Mouse (Mus musculus) heart, postnatal 0 days (tissue): ENCODE results near the gene Mdga1. TPM values are rescaled to one million over a fixed set of nuclear protein-coding genes. Genes with fewer than 3 reads are reported as not detected.

ENCODE experiments used
- ATAC-seq: fragments of 200-750 bp; cut with Nextera tagmentation; 2 replicates; pipeline ENCODE4 v1.8.0; 2017; ENCODE audit warnings: low read depth, moderate number of reproducible peaks, moderate library complexity; ENCODE audit not compliant: insufficient read depth
- DNase-seq: peaks from one replicate; pipeline ENCODE4 v3.0.0-alpha.2; 2016; ENCODE audit warnings: low spot score
- H3K27ac ChIP-seq: fragments of 300-500 bp; sonication (generic); 2 replicates; pipeline ENCODE4 v1.5.1; 2014; ENCODE audit warnings: low read depth, mild to moderate bottlenecking
- H3K27me3 ChIP-seq: fragments of 300-500 bp; sonication (generic); 2 replicates; pipeline ENCODE4 v1.6.1; 2014; ENCODE audit warnings: low read length, mixed read lengths; ENCODE audit not compliant: control insufficient read depth, insufficient read depth
- H3K36me3 ChIP-seq: fragments of 300-500 bp; sonication (generic); replicated peaks from 2 replicates; pipeline ENCODE4 v1.6.1; 2014; ENCODE audit warnings: low read length, mixed read lengths; ENCODE audit not compliant: control insufficient read depth, insufficient read depth
- H3K4me1 ChIP-seq: fragments of 300-500 bp; sonication (generic); 2 replicates; pipeline ENCODE4 v1.6.1; 2014; ENCODE audit warnings: antibody characterized with exemption; ENCODE audit not compliant: control insufficient read depth, insufficient read depth
- H3K4me2 ChIP-seq: fragments of 300-500 bp; sonication (generic); 2 replicates; pipeline ENCODE4 v1.6.1; 2014; ENCODE audit warnings: low read depth, mild to moderate bottlenecking, low read length, moderate library complexity
- H3K4me3 ChIP-seq: fragments of 300-500 bp; sonication (generic); 2 replicates; pipeline ENCODE4 v1.5.1; 2014; ENCODE audit warnings: low read depth, low read length
- H3K9ac ChIP-seq: fragments of 300-500 bp; sonication (generic); replicated peaks from 2 replicates; pipeline ENCODE4 v1.6.1; 2014; ENCODE audit warnings: low read depth, low read length, mixed read lengths
- H3K9me3 ChIP-seq: fragments of 300-500 bp; sonication (generic); replicated peaks from 2 replicates; pipeline ENCODE4 v1.6.1; 2016; ENCODE audit warnings: low read length; ENCODE audit not compliant: control insufficient read depth
- CTCF ChIP-seq: IDR thresholded peaks from 2 replicates; pipeline ENCODE4 v1.5.1; 2016; ENCODE audit warnings: antibody characterized with exemption, control low read depth, low read depth
- EP300 ChIP-seq: IDR thresholded peaks from 2 replicates; pipeline ENCODE4 v1.6.1; 2016; ENCODE audit warnings: antibody characterized with exemption, low read depth
- WGBS: fragments of 180-500 bp; shearing (Covaris S2); extraction: QIAGEN DNeasy Blood & Tissue Kit; methylation state at CpG from one replicate; pipeline ENCODE4 v1.1.7; 2014; 5-methylcytosine and 5-hydroxymethylcytosine counted together
- polyA plus RNA-seq: library from polyadenylated mRNA; unstranded; fragments of >200 nt; fragmentation: Nextera tagmentation; extraction: Ambion mirVana; gene quantifications from 2 replicates; pipeline ENCODE4 v1.2.1, GENCODE M21; 2015
- total RNA-seq: library from RNA; depleted of rRNA; stranded (reverse); fragments of >200 nt; gene quantifications from 2 replicates; pipeline ENCODE4 v1.2.3, GENCODE M21; 2014; ENCODE audit warnings: low replicate concordance

The Mdga1 gene
- total and polyA plus RNA-seq, 2 experiments from 2014 or later: 4.9 to 9.5 TPM

- peaks cover 11% of the 10 kb centered on the region for H3K4me1 ChIP-seq
- no peak overlapping the region for H3K4me2 ChIP-seq
- no peaks in the 10 kb centered on the region for H3K9me3 ChIP-seq
- no peak overlapping the region for H3K4me3 ChIP-seq
- DNase-seq: no peak
- ATAC-seq: no peak
- 80% methylated on average over 7 of the region's 7 CpGs for WGBS
- H3K36me3 ChIP-seq: no peaks in the 10 kb centered on the region
- TF ChIP-seq CTCF (no peak), EP300 (no peak)
- H3K27me3 ChIP-seq: no peaks in the 10 kb centered on the region
- H3K27ac ChIP-seq: no peak overlapping the region
- H3K9ac ChIP-seq: no peak overlapping the region
Observed at GRCm38 (mm10) chr17:29829136-29829535, 140.8 kb downstream of the Mdga1 start.

- no peak for ATAC-seq
- no peak for TF ChIP-seq CTCF
- TF ChIP-seq EP300: no peak
- 71% methylated on average over 5 of the region's 5 CpGs for WGBS
Observed at GRCm38 (mm10) chr17:29827602-29828001, 142.3 kb downstream of the Mdga1 start.

GRCm38 (mm10) chr17:29824512-29825120, 145.3 kb downstream of the Mdga1 start:
- Histone ChIP-seq H3K4me3 (no peak overlapping the region), H3K9me3 (no peaks in the 10 kb centered on the region), H3K27me3 (no peaks in the 10 kb centered on the region), H3K9ac (no peak overlapping the region), H3K4me1 (peaks cover 14% of the 10 kb centered on the region), H3K36me3 (no peaks in the 10 kb centered on the region), H3K4me2 (no peak overlapping the region), H3K27ac (peak overlapping the region; percentile 86)
- 36% methylated on average over 4 of the region's 4 CpGs for WGBS
- DNase-seq (no peak), ATAC-seq (0 out of 2 replicates have a peak, but pooled peaks have one; percentile 17)
- TF ChIP-seq CTCF: no peak
- TF ChIP-seq EP300: no peak

More at GRCm38 (mm10) chr17:29827602-29828001, 142.3 kb downstream of the Mdga1 start:
- Histone ChIP-seq H3K4me3 (no peak overlapping the region), H3K27ac (no peak overlapping the region), H3K27me3 (no peaks in the 10 kb centered on the region), H3K9me3 (no peaks in the 10 kb centered on the region), H3K4me1 (peaks cover 14% of the 10 kb centered on the region), H3K4me2 (no peak overlapping the region), H3K9ac (no peak overlapping the region), H3K36me3 (no peaks in the 10 kb centered on the region)
- DNase-seq: no peak

GRCm38 (mm10) chr17:29824208-29824509, 145.7 kb downstream of the Mdga1 start:
- ATAC-seq: peak; percentile 34; the same call in 1 of the 2 replicates
- no peak for TF ChIP-seq CTCF
- TF ChIP-seq EP300: no peak
- Histone ChIP-seq H3K4me3 (no peak overlapping the region), H3K9me3 (no peaks in the 10 kb centered on the region), H3K4me2 (no peak overlapping the region), H3K27me3 (no peaks in the 10 kb centered on the region), H3K36me3 (no peaks in the 10 kb centered on the region), H3K27ac (peak overlapping the region; percentile 86), H3K9ac (peak overlapping the region; percentile 21; the same call in 1 of the 2 replicates), H3K4me1 (peaks cover 14% of the 10 kb centered on the region)
- peak; percentile 69 for DNase-seq
- 19% methylated on average over 5 of the region's 5 CpGs for WGBS

GRCm38 (mm10) chr17:29823439-29824207, 146.3 kb downstream of the Mdga1 start:
- H3K4me3 ChIP-seq: no peak overlapping the region
- DNase-seq: peak; percentile 76
- H3K9ac ChIP-seq: peak overlapping the region; percentile 21; the same call in 1 of the 2 replicates
- 27% methylated on average over 14 of the region's 14 CpGs for WGBS
- H3K4me1 ChIP-seq: peaks cover 18% of the 10 kb centered on the region
- TF ChIP-seq CTCF (no peak), EP300 (no peak)
- H3K9me3 ChIP-seq: no peaks in the 10 kb centered on the region
- H3K36me3 ChIP-seq: no peaks in the 10 kb centered on the region
- ATAC-seq: peak; percentile 90
- peak overlapping the region; percentile 86 for H3K27ac ChIP-seq
- no peak overlapping the region for H3K4me2 ChIP-seq
- H3K27me3 ChIP-seq: no peaks in the 10 kb centered on the region
